Mouse (Mus musculus): Measurements from ENCODE around the gene Wdr4.
A peak's percentile ranks its signal among the peaks of the same experiment; 100 is the strongest.
"Not testable (repeated sequence)": the region's sequence is repeated elsewhere in the genome, so short reads cannot be mapped to it uniquely, and the experiment has no call there.

Gene Wdr4

DNA sequence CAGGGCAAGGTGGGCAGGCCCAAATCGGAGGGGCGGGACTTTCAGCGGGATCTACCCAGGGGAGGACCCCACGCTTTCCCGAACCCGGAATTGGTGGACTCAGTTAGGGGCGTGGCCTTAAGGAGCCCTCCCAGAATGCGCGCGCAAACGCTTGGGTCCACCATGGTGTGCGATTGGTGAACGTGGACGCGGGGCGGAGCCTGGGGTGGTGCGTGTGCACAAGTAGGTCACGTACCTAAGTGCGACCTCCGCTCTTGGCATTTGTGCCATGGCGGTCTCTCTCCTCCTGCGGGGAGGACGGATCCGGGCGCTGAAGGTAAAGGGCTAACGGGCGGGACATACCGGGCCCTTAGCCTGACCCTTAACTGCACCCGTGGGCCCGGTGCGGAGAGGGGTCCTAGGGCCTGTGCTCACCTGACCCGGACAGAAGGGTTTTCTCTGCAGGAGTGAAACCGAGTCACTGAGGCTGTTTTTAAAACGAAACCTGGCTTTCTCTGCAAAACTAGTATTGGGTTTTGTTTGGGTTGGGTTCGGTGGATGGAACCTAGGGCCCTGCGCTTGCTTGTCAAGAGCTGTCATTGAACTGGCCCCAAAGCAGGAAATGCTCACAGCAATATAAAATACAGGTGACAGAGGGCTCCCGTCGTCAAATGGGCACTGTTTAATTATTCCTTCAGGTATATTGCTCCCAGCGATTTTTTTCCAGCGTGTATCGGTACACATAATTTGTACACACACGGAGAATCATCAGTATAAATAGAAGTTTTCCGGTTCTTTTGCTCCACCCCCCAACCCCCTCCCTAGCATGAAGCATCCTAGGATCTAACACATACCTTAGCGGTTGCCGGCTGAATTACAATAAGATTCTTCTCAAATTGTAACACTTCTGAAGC lies at the start of gene Wdr4, which contains the start of gene Ndufv3:
Gene Wdr4, minus strand, starts transcription at position 35 of the 893 bp plus-strand sequence.
Gene Ndufv3, plus strand, starts transcription at position 170 of the 893 bp plus-strand sequence.
- peak; percentile 100 for DNase-seq (ENCODE audit: low read depth)

DNA sequence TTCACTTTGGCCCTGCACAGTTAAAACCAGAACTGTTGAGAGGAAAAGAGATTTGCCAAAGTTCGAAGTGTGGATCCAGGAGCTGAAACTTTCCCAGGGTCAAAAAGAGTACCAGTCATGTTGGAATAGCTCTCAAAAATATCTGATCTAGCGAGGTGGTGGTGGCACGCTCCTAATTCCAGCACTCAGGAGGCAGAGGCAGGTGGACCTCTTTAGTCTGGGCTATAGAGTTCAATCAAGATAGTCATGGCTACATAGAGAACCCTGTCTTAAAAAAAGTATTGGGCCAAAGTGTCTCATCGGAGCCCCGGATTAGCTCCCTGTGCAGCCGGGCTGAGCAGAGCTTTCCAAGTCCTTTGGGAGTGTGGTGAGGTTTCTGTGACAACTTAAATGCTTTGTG lies 46.5 kb upstream of the Wdr4 start:
- DNase-seq (ENCODE audit: low read depth): no peak

DNA sequence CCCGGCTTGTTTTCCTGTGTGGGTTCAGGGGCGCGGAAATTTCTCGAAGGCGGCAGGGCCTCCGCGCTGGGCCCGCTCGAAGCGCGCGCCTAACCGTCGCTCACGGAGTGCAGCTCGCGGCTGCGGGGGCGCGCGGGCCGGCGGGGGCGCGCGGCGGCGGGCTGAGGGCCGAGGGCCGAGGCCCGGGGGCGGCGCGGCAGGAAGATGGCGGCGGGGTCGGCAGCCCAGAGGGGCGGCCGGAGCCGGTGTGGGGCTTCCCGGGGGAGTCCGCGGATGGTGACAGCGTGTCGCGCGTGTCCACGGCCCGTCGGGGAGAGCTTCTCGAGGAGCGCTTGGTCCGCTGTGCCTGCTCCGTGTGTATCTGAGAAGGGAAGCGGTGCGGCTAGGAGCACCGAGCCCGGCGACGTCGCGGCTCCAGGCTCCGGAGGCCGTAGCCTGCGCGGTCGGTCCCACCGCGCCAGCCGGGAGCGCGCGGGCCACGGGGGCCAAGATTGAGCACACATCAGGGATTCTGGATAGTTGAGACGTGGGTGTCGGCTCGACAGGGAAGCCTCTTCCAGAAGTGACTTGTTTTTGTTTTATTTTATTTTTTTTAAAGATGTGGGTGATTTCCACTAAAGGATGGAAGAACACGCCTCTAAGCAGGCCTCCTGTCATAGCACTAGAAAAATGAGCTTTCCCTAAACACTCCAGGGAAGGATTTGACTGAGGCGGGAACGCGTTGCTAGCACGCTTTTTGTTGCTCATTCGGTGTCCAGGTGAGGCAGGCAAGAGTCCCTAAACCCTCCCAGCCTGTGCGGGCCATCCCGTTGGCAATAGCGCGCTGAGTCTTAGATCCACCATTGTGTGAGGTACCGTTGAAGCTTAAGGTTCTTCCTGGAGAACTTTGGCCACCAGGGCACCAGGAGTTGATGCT lies 45.6 kb upstream of the Wdr4 start:
- DNase-seq (ENCODE audit: low read depth): peak; percentile 42

- no peak for DNase-seq (ENCODE audit: low read depth)
These were observed 45.0 kb upstream of the Wdr4 start for GRCm38 (mm10) chr17:31564858-31565140.

- peak; percentile 100 for DNase-seq (ENCODE audit: low read depth)
These were observed 44.5 kb upstream of the Wdr4 start, which contains the start of gene Pknox1 for GRCm38 (mm10) chr17:31564015-31564857. TSS of gene Pknox1 (plus strand) at chr17:31564734.

DNA sequence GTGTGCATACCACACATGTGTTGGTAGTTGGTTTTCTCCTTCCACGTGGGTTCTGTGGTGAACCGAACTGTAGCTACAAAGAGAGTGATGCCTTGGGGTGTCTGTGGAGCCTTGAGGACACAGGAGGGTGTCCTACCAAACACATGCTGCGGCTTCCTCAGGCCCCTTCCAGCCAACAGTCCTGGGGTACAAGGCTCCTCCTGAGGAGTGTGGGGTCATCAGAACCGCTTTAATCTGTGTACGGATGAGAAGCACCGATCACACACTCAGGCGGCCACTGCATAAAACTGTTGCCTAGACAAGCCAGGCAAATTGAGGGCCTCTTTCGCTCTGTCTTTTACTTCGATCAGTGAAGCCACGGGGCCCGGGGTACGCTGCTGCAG lies 43.8 kb upstream of the Wdr4 start:
- DNase-seq (ENCODE audit: low read depth): no peak

DNA sequence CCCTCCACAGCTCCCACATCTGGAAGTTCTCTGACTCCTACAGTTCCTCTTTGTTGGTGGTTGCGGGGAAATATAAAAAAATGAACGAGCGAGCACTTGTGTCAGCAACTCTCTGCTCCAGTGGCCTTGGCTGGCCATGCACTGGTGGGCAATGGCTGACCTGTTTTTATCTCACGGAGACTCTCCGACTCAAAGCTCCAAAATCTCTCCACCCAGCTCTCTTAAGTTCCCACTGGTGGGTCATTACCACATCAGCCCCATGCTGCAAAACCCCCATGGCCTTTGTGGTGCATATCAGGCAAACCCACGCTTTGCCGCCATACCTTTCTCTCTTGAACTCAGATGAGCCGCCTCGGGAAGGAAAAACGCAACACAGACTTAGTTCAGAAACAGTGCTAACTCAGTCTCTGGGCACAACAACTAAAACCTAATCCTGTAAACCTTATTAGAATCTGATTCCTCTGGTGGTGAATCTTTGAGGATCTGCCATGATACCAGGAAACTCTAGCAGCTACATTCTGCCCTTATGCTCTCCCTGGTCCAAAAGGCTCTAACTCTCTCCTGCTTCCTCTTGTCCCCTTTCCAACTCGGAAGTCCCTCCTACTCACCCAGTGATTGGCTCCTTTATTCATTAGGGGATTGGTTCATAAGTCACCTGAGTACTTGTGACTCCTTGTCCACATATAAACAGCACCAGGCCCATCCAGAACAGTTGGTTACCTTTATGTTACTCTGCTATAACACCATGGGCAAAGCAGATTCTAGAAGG lies 39.4 kb upstream of the Wdr4 start:
- DNase-seq (ENCODE audit: low read depth): no peak

DNA sequence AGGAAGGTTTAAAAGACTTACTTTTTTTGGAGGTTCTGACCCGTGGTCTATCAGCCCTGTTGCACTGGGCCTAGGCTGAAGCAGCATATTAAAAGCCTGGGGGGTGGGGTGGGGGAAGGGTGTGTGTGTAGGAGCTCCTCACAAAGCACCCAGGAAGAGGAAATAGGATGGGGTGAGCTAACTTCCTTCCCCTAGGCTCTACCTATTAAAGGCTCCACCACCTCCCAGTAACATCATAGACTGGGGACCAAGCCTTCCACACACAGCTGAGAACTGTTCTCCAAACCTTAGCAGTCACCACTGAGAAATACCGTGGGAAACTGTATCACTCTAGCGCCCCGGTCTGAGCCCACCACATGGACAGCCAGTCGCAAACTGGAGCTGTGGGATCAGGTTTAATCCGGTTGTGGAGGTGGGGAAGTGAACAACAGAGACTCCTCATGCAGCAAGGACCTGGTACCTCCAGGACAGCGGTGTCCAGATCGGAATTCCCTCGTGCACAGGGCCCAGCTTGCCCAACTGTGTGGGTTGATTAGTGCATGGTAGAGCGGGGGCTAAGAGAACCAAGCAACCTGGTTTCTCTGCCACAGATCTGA lies 38.3 kb upstream of the Wdr4 start:
- DNase-seq (ENCODE audit: low read depth): no peak

GRCm38 (mm10) chr17:31557124-31557880 lies 37.5 kb upstream of the Wdr4 start:
- DNase-seq (ENCODE audit: low read depth): no peak

DNA sequence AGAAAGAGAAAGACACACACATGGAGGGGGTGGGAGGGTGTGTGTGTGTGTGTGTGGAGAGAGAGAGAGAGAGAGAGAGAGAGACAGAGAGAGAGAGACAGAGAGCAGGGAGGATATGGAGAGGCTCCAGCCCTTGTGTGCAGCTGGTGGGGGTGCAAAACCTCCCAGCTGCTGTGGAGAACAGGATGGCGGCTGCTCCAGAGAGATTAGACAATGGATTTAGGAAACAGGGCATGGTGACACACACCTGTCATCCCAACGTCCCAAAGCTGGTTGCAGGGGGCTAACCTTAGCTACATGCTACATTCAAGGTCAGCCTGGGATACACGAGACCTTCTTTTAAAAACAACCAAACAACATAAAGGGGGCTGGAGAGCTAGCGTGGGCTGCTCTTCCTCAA lies 36.5 kb upstream of the Wdr4 start:
- DNase-seq (ENCODE audit: low read depth): no peak

- DNase-seq (ENCODE audit: low read depth): not testable (repeated sequence)
These were observed 32.8 kb upstream of the Wdr4 start for GRCm38 (mm10) chr17:31552601-31553000.

- no peak for DNase-seq (ENCODE audit: low read depth)
These were observed 29.6 kb upstream of the Wdr4 start for GRCm38 (mm10) chr17:31549389-31549788.

- DNase-seq (ENCODE audit: low read depth): no peak
These were observed 28.2 kb upstream of the Wdr4 start for GRCm38 (mm10) chr17:31547974-31548373.

DNA sequence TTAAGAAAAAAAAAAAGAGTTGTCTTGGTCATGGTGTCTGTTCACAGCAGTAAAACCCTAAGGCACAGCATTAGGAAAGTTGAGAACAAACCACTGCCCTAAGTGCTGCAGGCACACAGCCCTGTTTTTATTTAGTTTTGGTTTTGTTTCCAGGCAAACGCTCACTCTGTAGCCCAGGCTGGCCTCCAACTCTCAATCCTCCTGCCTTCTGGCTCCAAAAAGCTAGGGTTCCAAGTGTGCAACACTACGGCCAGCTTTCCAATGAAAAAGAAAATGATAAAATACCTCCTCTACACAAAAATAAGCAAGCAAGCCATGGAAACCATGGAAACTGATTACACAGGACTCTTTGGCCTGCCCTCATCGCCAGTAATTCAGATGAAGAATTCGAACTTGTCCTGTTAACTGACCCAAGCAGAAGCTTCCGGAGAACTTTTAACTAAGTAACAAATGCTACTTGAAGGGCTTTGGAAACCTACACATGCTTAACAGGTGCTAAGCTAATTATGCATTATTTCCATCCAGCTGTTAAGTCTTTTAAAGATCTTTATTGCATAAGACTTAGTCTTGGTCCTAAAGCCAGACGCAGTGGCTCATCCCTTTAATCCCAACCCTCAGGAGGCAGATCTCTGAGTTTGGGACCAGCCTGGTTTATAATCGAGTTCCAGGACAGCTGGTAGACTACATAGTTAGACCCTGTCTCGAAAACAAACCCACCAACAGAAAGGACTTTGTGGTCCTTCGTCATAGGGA lies 26.8 kb upstream of the Wdr4 start:
- DNase-seq (ENCODE audit: low read depth): no peak

DNA sequence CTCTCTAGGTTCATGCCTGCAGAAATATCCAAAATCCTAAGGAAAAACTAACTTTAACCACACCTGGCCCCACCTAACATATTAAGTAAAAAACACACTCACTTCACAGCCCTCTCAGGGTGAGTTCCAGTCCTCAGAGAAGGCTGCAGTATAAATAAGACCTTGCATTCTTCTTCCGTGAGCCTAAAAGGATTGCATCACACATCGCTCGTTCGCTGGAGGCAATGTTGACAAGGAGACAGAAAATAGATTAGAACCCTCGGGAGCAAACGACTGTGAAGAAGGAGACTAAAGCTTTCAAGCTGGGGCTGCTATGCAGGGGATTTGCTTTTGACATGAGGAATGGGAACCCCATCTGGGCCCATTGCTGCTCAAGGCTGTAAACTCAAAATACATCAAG lies 23.8 kb upstream of the Wdr4 start:
- DNase-seq (ENCODE audit: low read depth): no peak

- DNase-seq (ENCODE audit: low read depth): no peak
These were observed 21.7 kb upstream of the Wdr4 start for GRCm38 (mm10) chr17:31541460-31541831.

DNA sequence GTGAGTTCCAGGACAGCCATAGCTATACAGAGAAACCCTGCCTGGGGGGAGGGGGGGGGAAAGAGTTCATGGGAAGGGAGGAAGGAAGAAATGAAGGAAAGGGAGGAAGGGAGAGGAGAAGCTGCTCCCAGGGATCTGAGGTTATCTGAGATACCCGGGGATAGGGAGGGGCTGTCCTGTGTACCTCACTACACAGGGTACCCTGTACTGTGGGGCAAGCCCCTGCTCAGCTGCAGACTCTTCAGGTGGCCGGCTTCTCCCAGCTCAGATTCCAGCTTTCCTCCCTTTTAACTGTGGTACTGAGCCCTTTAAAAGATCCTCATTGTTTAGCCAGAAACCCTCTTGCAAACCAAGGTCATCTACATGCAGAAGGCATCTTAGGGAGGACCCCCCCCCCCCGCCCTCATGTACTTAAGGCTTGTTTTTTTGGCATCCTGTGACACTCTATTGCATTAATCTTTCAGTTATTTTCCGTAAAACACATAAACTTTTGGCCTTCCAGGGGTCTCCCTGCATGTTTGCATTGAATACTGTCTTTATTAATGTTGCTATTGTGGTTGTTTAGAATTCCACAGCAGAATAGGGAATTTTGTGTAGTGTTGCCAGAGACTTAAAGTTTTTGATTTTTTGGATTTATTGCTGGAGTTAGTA lies 21.2 kb upstream of the Wdr4 start:
- no peak for DNase-seq (ENCODE audit: low read depth)

DNA sequence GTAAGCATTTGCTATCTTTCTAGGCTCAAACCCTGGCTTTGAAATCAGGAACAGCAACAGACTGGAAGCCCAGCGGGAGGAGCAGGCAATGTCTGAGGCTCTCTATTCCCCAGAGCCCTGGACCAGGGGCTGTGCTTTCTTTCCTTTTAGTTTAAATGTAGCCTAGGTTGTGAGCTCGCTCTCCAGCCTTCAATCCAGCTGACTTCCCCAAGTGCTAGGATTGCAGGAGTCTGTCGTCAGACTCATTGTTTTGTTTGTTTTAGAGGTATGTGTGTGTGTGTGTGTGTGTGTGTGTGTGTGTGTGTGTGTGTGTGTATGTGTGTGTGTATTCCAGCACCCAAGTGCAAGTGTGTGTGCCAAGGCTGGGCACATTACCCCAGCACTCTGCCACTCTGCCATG lies 20.3 kb upstream of the Wdr4 start:
- DNase-seq (ENCODE audit: low read depth): no peak

Measured in 416B (cell line).